Mouse (Mus musculus): ENCODE results near the gene Zfp184. TPM values are rescaled to one million over a fixed set of nuclear protein-coding genes. Genes with fewer than 3 reads are reported as not detected.
"Not testable (repeated sequence)": the region's sequence is repeated elsewhere in the genome, so short reads cannot be mapped to it uniquely, and the experiment has no call there.

The Zfp184 gene
- 1 to 10 TPM; 2.5 to 2.9 TPM for total RNA-seq (2021)
- long read RNA-seq, partial matches to known transcripts: 0 of 4 reads
- long read RNA-seq, other reads (novel, unspliced or antisense): 1 of 4 reads

GRCm38 (mm10) chr13:21944926-21945740 is at the start of gene Zfp184:
Zfp184 (plus strand) TSS chr13:21945094.
- DNase-seq (ENCODE audit: low spot score in 2 of 2): peak; percentile 83 to 94

- peak; percentile 90 to 95 for DNase-seq (ENCODE audit: low spot score in 2 of 2)
Observed at GRCm38 (mm10) chr13:21896549-21897244, 48.2 kb upstream of the Zfp184 start.

GRCm38 (mm10) chr13:21897245-21897634 is 47.7 kb upstream of the Zfp184 start:
- DNase-seq (ENCODE audit: low spot score in 2 of 2): no peak

- not testable (repeated sequence) for DNase-seq (ENCODE audit: low spot score in 2 of 2)
Observed at GRCm38 (mm10) chr13:21900870-21901565, 43.9 kb upstream of the Zfp184 start.

- DNase-seq (ENCODE audit: low spot score in 2 of 2): no peak
Observed at GRCm38 (mm10) chr13:21903500-21903899, 41.4 kb upstream of the Zfp184 start.

- DNase-seq (ENCODE audit: low spot score in 2 of 2): not testable (repeated sequence)
Observed at GRCm38 (mm10) chr13:21904090-21904489, 40.8 kb upstream of the Zfp184 start.

GRCm38 (mm10) chr13:21906301-21906700 is 38.6 kb upstream of the Zfp184 start:
- no peak for DNase-seq (ENCODE audit: low spot score in 2 of 2)

- no peak for DNase-seq (ENCODE audit: low spot score in 2 of 2)
Observed at GRCm38 (mm10) chr13:21906946-21907806, 37.7 kb upstream of the Zfp184 start.

GRCm38 (mm10) chr13:21907807-21908155 is 37.1 kb upstream of the Zfp184 start:
- peak in 1 of 2 experiments; percentile 53 for DNase-seq (ENCODE audit: low spot score in 2 of 2)

- DNase-seq (ENCODE audit: low spot score in 2 of 2): no peak
Observed at GRCm38 (mm10) chr13:21910735-21911134, 34.2 kb upstream of the Zfp184 start.

GRCm38 (mm10) chr13:21911147-21911546 is 33.7 kb upstream of the Zfp184 start:
- no peak for DNase-seq (ENCODE audit: low spot score in 2 of 2)

- DNase-seq (ENCODE audit: low spot score in 2 of 2): no peak
Observed at GRCm38 (mm10) chr13:21913854-21914253, 31.0 kb upstream of the Zfp184 start.

- peak; percentile 32 to 73 for DNase-seq (ENCODE audit: low spot score in 2 of 2)
Observed at GRCm38 (mm10) chr13:21914599-21914998, 30.3 kb upstream of the Zfp184 start.

GRCm38 (mm10) chr13:21915487-21915886 is 29.4 kb upstream of the Zfp184 start:
- DNase-seq (ENCODE audit: low spot score in 2 of 2): no peak

- DNase-seq (ENCODE audit: low spot score in 2 of 2): no peak
Observed at GRCm38 (mm10) chr13:21916056-21916455, 28.8 kb upstream of the Zfp184 start.

- no peak for DNase-seq (ENCODE audit: low spot score in 2 of 2)
Observed at GRCm38 (mm10) chr13:21917040-21917439, 27.9 kb upstream of the Zfp184 start.

GRCm38 (mm10) chr13:21917480-21917879 is 27.4 kb upstream of the Zfp184 start:
- DNase-seq (ENCODE audit: low spot score in 2 of 2): no peak

GRCm38 (mm10) chr13:21917992-21918391 is 26.9 kb upstream of the Zfp184 start:
- no peak for DNase-seq (ENCODE audit: low spot score in 2 of 2)

- DNase-seq (ENCODE audit: low spot score in 2 of 2): no peak
Observed at GRCm38 (mm10) chr13:21918570-21919419, 26.1 kb upstream of the Zfp184 start.
